Mouse (Mus musculus) adrenal gland, postnatal 10 days (tissue): Measurements from ENCODE around the gene Wfdc16. TPM values are rescaled to one million over a fixed set of nuclear protein-coding genes. Genes with fewer than 3 reads are reported as not detected.

ENCODE experiments used
- DNase-seq: peaks from one replicate; pipeline ENCODE4 v3.0.0; 2021; ENCODE audit warnings: mixed read lengths
- total RNA-seq, 2 experiments: library from RNA; stranded (reverse); gene quantifications; 2 replicates each; pipeline ENCODE4 v1.2.3; 2021

Wfdc16 gene
- total RNA-seq, 2 experiments from 2014 or later: not detected

GRCm38 (mm10) chr2:164600179-164600578, 38.4 kb downstream of the Wfdc16 start:
- no peak for DNase-seq

- no peak for DNase-seq
These were observed 45.1 kb downstream of the Wfdc16 start, which contains the start of gene Eppin for GRCm38 (mm10) chr2:164593494-164593893. Eppin (minus strand) TSS chr2:164593594.

- DNase-seq: peak; percentile 51
These were observed 46.6 kb downstream of the Wfdc16 start for GRCm38 (mm10) chr2:164592014-164592413.

GRCm38 (mm10) chr2:164585025-164585725, 53.4 kb downstream of the Wfdc16 start, which contains the start of gene Wfdc6a:
Wfdc6a (minus strand) TSS chr2:164585447.
- DNase-seq: peak; percentile 46

Other genes with a start within 250 kb of the Wfdc16 start
- gene Slpi, start 249.7 kb downstream of the Wfdc16 start, total RNA-seq: 10 to 100 TPM in 1 of 2 experiments, 1 to 10 TPM in 1; 9.1 to 13.2 TPM
- under 1 TPM in 1 of 2 experiments, not detected in 1; 0.15 TPM for gene Rbpjl, start 235.7 kb downstream of the Wfdc16 start, total RNA-seq
- gene Matn4, start 233.6 kb downstream of the Wfdc16 start, total RNA-seq: 1 to 10 TPM; 2.3 to 2.7 TPM
- gene Sdc4, start 194.9 kb downstream of the Wfdc16 start, total RNA-seq: 100 to 1,000 TPM; 101 to 246 TPM
- 10 to 100 TPM; 31.7 to 34.5 TPM for gene Sys1, start 181.8 kb downstream of the Wfdc16 start, total RNA-seq
- 1 to 10 TPM; 2.5 to 4.8 TPM for gene Gm20458, start 177.8 kb downstream of the Wfdc16 start, total RNA-seq
- gene Trp53tg5, start 165.1 kb downstream of the Wfdc16 start, total RNA-seq: not detected
- 10 to 100 TPM; 13.1 to 20.5 TPM for gene Dbndd2, start 152.7 kb downstream of the Wfdc16 start, total RNA-seq
- gene Pigt, start 141.3 kb downstream of the Wfdc16 start, total RNA-seq: 10 to 100 TPM; 87.4 to 93.0 TPM
- 1 to 10 TPM; 1.9 to 2.9 TPM for gene Wfdc2, start 76.4 kb downstream of the Wfdc16 start, total RNA-seq
- not detected for gene Spint3, start 65.3 kb downstream of the Wfdc16 start, total RNA-seq
- 1 to 10 TPM in 1 of 2 experiments, under 1 TPM in 1; 0.51 to 1.0 TPM for gene Wfdc6a, start 53.3 kb downstream of the Wfdc16 start, total RNA-seq
- gene Eppin, start 45.2 kb downstream of the Wfdc16 start, total RNA-seq: not detected
- not detected for gene Wfdc6b, start 25.3 kb downstream of the Wfdc16 start, total RNA-seq
- gene Wfdc8, start 25.2 kb downstream of the Wfdc16 start, total RNA-seq: under 1 TPM in 1 of 2 experiments, not detected in 1; 0.09 TPM
- gene Wfdc10, start 17.2 kb upstream of the Wfdc16 start, total RNA-seq: not detected
- not detected for gene Wfdc9, start 17.8 kb upstream of the Wfdc16 start, total RNA-seq
- not detected for gene Wfdc11, start 35.3 kb upstream of the Wfdc16 start, total RNA-seq
- not detected for gene Wfdc13, start 46.3 kb upstream of the Wfdc16 start, total RNA-seq
- gene Spint4, start 59.7 kb upstream of the Wfdc16 start, total RNA-seq: not detected
- not detected for gene Spint5, start 76.5 kb upstream of the Wfdc16 start, total RNA-seq
- under 1 TPM; 0.54 to 0.70 TPM for gene Wfdc3, start 107.1 kb upstream of the Wfdc16 start, total RNA-seq
- 10 to 100 TPM; 39.1 to 42.1 TPM for gene Dnttip1, start 107.2 kb upstream of the Wfdc16 start, total RNA-seq
- 10 to 100 TPM; 28.1 to 33.7 TPM for gene Ube2c, start 131.1 kb upstream of the Wfdc16 start, total RNA-seq
- gene Tnnc2, start 141.2 kb upstream of the Wfdc16 start, total RNA-seq: 100 to 1,000 TPM; 221 to 908 TPM
- gene Snx21, start 147.0 kb upstream of the Wfdc16 start, total RNA-seq: 10 to 100 TPM; 36.9 to 39.0 TPM
- 10 to 100 TPM; 28.6 to 33.9 TPM for gene Acot8, start 166.1 kb upstream of the Wfdc16 start, total RNA-seq
- 1 to 10 TPM; 4.0 to 4.1 TPM for gene Zswim3, start 166.3 kb upstream of the Wfdc16 start, total RNA-seq
- 1 to 10 TPM; 6.9 to 8.5 TPM for gene Zswim1, start 183.9 kb upstream of the Wfdc16 start, total RNA-seq
- gene Spata25, start 189.7 kb upstream of the Wfdc16 start, total RNA-seq: not detected
- gene Ctsa, start 194.1 kb upstream of the Wfdc16 start, total RNA-seq: 100 to 1,000 TPM; 100 to 103 TPM
- 1 to 10 TPM; 3.4 to 8.0 TPM for gene Neurl2, start 194.7 kb upstream of the Wfdc16 start, total RNA-seq
- gene Pltp, start 218.9 kb upstream of the Wfdc16 start, total RNA-seq: 10 to 100 TPM; 31.5 to 36.6 TPM
- gene Pcif1, start 240.5 kb upstream of the Wfdc16 start, total RNA-seq: 10 to 100 TPM; 47.1 to 55.0 TPM